ENCODE assay signal across 19 mouse cellular contexts in the genomic region with DNA sequence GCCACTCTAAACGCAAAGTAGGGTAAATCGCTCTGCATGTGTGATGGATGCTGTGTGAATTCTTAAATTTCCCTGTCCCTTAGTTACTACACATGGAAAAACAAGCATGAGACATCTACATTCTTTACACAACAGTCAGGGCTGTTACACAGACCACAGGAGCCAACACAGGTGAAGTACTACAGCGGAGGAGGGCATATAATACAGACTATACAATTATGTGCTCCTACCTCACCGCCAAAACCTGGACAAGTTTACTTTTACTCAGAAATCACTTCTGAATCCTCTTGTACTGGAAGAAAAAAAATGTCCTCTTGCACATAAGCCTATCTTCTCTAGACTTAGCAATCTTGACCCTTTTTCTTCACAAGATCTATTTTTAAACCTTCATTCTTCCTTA.
A peak's percentile ranks its signal among the peaks of the same experiment; 100 is the strongest.
DNase-seq lines count a peak whose midpoint lies in the region; ATAC-seq and TF ChIP-seq lines count a peak whose summit lies in the region.
"Had no signal": no experiment of that assay in that cellular context is flagged by ENCODE, and none has a peak within 500 bp of the region (broad histone marks: within the 10 kb centered on the region; RNA-seq: fewer than 3 reads in every experiment).

No protein-coding gene starts in this region.

- peaks cover 3% of the 10 kb centered on the region; the same call in 1 of the 2 replicates for H3K4me1 ChIP-seq in lung, embryonic 15.5 days
- no peaks in the 10 kb centered on the region for H3K4me1 ChIP-seq in lung, postnatal 0 days (ENCODE audit: insufficient read depth, low read depth, low read length)

- H3K36me3 ChIP-seq in lung, embryonic 15.5 days: peaks cover 4% of the 10 kb centered on the region
- H3K36me3 ChIP-seq in lung, postnatal 0 days (ENCODE audit: insufficient read depth, low read length): no peaks in the 10 kb centered on the region; the same call in 1 of the 2 replicates

- WGBS in lung, embryonic 15.5 days: 72% methylated on average over 4 of the region's 4 CpGs
- WGBS in lung, postnatal 0 days: 72% methylated on average over 4 of the region's 4 CpGs

- H3K4me2 ChIP-seq in lung, embryonic 15.5 days: no peak overlapping the region
- no peak overlapping the region for H3K4me2 ChIP-seq in lung, postnatal 0 days (replicated peaks; ENCODE audit: low read depth, low read length)

- no peak for TF ChIP-seq EP300 in lung, postnatal 0 days (IDR thresholded peaks at IDR 0.05)

- DNase-seq in lung, postnatal 36 days: no peak
- DNase-seq in lung, postnatal 0 days (ENCODE audit: low spot score): peak; percentile 51
- DNase-seq in lung, postnatal 14 days: no peak
- DNase-seq: adrenal gland, adult 2 months; adrenal gland, adult 8-10 months; adrenal gland, postnatal 10 days; adrenal gland, postnatal 14 days; adrenal gland, postnatal 25 days; adrenal gland, postnatal 36 days; B cell, adult 2 months; cerebellum, adult 11 months; cerebellum, adult 11-12 months; cerebellum, adult 18-20 months had no signal

- no peaks in the 10 kb centered on the region for H3K9me3 ChIP-seq in lung, embryonic 15.5 days
- H3K9me3 ChIP-seq in lung, postnatal 0 days (ENCODE audit: low read length): no peaks in the 10 kb centered on the region
- H3K9me3 ChIP-seq: G1E had no signal

- no peak for TF ChIP-seq CTCF in lung, postnatal 0 days (IDR thresholded peaks at IDR 0.05)

- 0 out of 2 replicates have a peak overlapping the region, but pooled peaks have one; percentile 4 for H3K27ac ChIP-seq in lung, embryonic 15.5 days
- no peak overlapping the region; the same call in 1 of the 2 replicates for H3K27ac ChIP-seq in lung, postnatal 0 days (ENCODE audit: low read length)

- no peaks in the 10 kb centered on the region for H3K27me3 ChIP-seq in lung, embryonic 15.5 days
- H3K27me3 ChIP-seq in lung, postnatal 0 days (replicated peaks; ENCODE audit: insufficient read depth, low read length): no peaks in the 10 kb centered on the region
- H3K27me3 ChIP-seq: CH12.LX, Patski had no signal

- H3K9ac ChIP-seq in lung, embryonic 15.5 days: no peak overlapping the region
- no peak overlapping the region for H3K9ac ChIP-seq in lung, postnatal 0 days (replicated peaks; ENCODE audit: low read depth)

- no peak for ATAC-seq in lung, embryonic 15.5 days (ENCODE audit: borderline replicate concordance, extremely low read depth, low FRiP score, low TSS enrichment)
- ATAC-seq in lung, postnatal 0 days: peak; percentile 84
- ATAC-seq: activated CD4-positive, CD25-positive, alpha-beta regulatory T cell, adult 4 months; CD4-positive, CD25-positive, alpha-beta regulatory T cell, adult 4 months; Patski had no signal

- H3K4me3 ChIP-seq in lung, embryonic 15.5 days: no peak overlapping the region
- no peak overlapping the region for H3K4me3 ChIP-seq in lung, postnatal 0 days (ENCODE audit: low read depth, low read length)
